Mouse (Mus musculus): Measurements from ENCODE around the gene Gm17087.

GRCm38 (mm10) chr17:8573542-8574260 is 7.0 kb upstream of the Gm17087 start:
- TF ChIP-seq CTCF (IDR thresholded peaks at IDR 0.05) (no peak), POLR2A (IDR thresholded peaks at IDR 0.05; ENCODE audit: insufficient read depth, low read depth, low read length) (no peak), EP300 (IDR thresholded peaks at IDR 0.05; ENCODE audit: insufficient read depth, low read depth, low read length) (no peak)

All from heart, adult 2 months (tissue).